Mouse (Mus musculus) stomach, embryonic 16.5 days (tissue): ENCODE measurements around the gene Ebf4. TPM values are rescaled to one million over a fixed set of nuclear protein-coding genes. Genes with fewer than 3 reads are reported as not detected.

Source experiments
- ATAC-seq: fragments of 200-750 bp; cut with Nextera tagmentation; 2 replicates; pipeline ENCODE4 v1.8.0; 2017; ENCODE audit warnings: moderate number of reproducible peaks, moderate TSS enrichment; ENCODE audit not compliant: insufficient read depth, low FRiP score
- H3K27ac ChIP-seq: fragments of 300-500 bp; sonication (generic); 2 replicates; pipeline ENCODE4 v1.5.1; 2014; ENCODE audit warnings: low read length
- H3K27me3 ChIP-seq: fragments of 300-500 bp; sonication (generic); 2 replicates; pipeline ENCODE4 v1.6.1; 2014; ENCODE audit warnings: low read length, control low read depth, mixed read lengths; ENCODE audit not compliant: control insufficient read depth, insufficient read depth
- H3K36me3 ChIP-seq: fragments of 300-500 bp; sonication (generic); 2 replicates; pipeline ENCODE4 v1.6.1; 2014; ENCODE audit warnings: low read length; ENCODE audit not compliant: control insufficient read depth, insufficient read depth
- H3K4me1 ChIP-seq: fragments of 300-500 bp; sonication (generic); 2 replicates; pipeline ENCODE4 v1.6.1; 2014; ENCODE audit warnings: low read length, control low read depth, mixed read lengths; ENCODE audit not compliant: control insufficient read depth, insufficient read depth
- H3K4me2 ChIP-seq: fragments of 300-500 bp; sonication (generic); 2 replicates; pipeline ENCODE4 v1.6.1; 2014; ENCODE audit warnings: low read depth, low read length, mixed read lengths
- H3K4me3 ChIP-seq: fragments of 300-500 bp; sonication (generic); replicated peaks from 2 replicates; pipeline ENCODE4 v1.5.1; 2014; ENCODE audit warnings: mild to moderate bottlenecking, low read length
- H3K9ac ChIP-seq: fragments of 300-500 bp; sonication (generic); 2 replicates; pipeline ENCODE4 v1.6.1; 2014; ENCODE audit warnings: low read length
- H3K9me3 ChIP-seq: fragments of 300-500 bp; sonication (generic); replicated peaks from 2 replicates; pipeline ENCODE4 v1.6.1; 2016; ENCODE audit warnings: low read length, control low read depth; ENCODE audit not compliant: control insufficient read depth
- WGBS: fragments of 180-500 bp; shearing (Covaris S2); extraction: QIAGEN DNeasy Blood & Tissue Kit; methylation state at CpG from one replicate; pipeline ENCODE4 v1.1.7; 2014; 5-methylcytosine and 5-hydroxymethylcytosine counted together
- polyA plus RNA-seq: library from polyadenylated mRNA; unstranded; fragments of >200 nt; fragmentation: Nextera tagmentation; extraction: Ambion mirVana; gene quantifications from 2 replicates; pipeline ENCODE4 v1.2.1, GENCODE M21; 2015

The Ebf4 gene
- polyA plus RNA-seq, 1 experiment from 2014 or later: 1.4 TPM

GRCm38 (mm10) chr2:130406178-130406577 lies 111.2 kb downstream of the Ebf4 start, which contains the start of gene Tmem239:
Gene Tmem239 (plus strand): TSS chr2:130406478.
- no peak for ATAC-seq
- no peaks in the 10 kb centered on the region for H3K9me3 ChIP-seq

DNA sequence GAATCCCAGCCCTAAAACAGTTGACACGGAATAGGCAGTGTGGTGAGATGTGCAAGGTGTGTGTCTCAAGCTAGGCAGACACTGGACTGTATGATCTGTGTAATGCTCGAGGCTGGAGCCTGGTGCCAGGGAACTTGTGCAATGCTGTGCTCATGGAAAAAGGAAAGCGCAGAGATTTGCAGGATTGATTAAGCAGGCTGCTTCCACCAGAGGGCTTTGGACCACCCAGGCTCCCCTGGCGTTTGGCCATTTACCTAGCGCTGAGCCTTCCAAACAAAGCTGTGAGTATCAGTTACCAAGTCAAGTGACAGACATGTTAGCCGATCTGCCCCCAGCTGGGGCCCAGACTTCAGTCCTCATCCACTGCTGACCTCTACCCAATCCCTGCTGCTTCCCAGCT lies 113.2 kb downstream of the Ebf4 start:
- no peaks in the 10 kb centered on the region for H3K27me3 ChIP-seq
- H3K4me3 ChIP-seq: no peak overlapping the region
- no peaks in the 10 kb centered on the region for H3K9me3 ChIP-seq
- no peak overlapping the region for H3K4me2 ChIP-seq
- H3K4me1 ChIP-seq: 0 out of 2 replicates have a peak, but pooled peaks cover 8% of the 10 kb centered on the region
- no peak overlapping the region for H3K9ac ChIP-seq
- ATAC-seq: 0 out of 2 replicates have a peak, but pooled peaks have one; percentile 27
- H3K27ac ChIP-seq: no peak overlapping the region
- WGBS: 8% methylated on average over 6 of the region's 6 CpGs
- H3K36me3 ChIP-seq: no peaks in the 10 kb centered on the region

More at GRCm38 (mm10) chr2:130406178-130406577, 111.2 kb downstream of the Ebf4 start, which contains the start of gene Tmem239:
- no peaks in the 10 kb centered on the region for H3K36me3 ChIP-seq
- H3K27ac ChIP-seq: no peak within 1 kb of the TSS
- no peaks in the 10 kb centered on the region for H3K27me3 ChIP-seq
- no peak within 1 kb of the TSS for H3K9ac ChIP-seq
- H3K4me3 ChIP-seq: no peak within 1 kb of the TSS
- no peak within 1 kb of the TSS for H3K4me2 ChIP-seq
- WGBS: 76% methylated on average over 2 of the region's 2 CpGs
- H3K4me1 ChIP-seq: 0 out of 2 replicates have a peak, but pooled peaks cover 8% of the 10 kb centered on the region

GRCm38 (mm10) chr2:130411558-130412495 lies 116.9 kb downstream of the Ebf4 start:
- peak; percentile 78; the same call in 1 of the 2 replicates for ATAC-seq
- H3K27ac ChIP-seq: no peak overlapping the region
- H3K27me3 ChIP-seq: no peaks in the 10 kb centered on the region
- no peak overlapping the region for H3K9ac ChIP-seq
- no peak overlapping the region for H3K4me3 ChIP-seq
- no peaks in the 10 kb centered on the region for H3K9me3 ChIP-seq
- H3K4me1 ChIP-seq: 0 out of 2 replicates have a peak, but pooled peaks cover 8% of the 10 kb centered on the region
- no peak overlapping the region for H3K4me2 ChIP-seq
- H3K36me3 ChIP-seq: no peaks in the 10 kb centered on the region
- WGBS: 38% methylated on average over 16 of the region's 16 CpGs

DNA sequence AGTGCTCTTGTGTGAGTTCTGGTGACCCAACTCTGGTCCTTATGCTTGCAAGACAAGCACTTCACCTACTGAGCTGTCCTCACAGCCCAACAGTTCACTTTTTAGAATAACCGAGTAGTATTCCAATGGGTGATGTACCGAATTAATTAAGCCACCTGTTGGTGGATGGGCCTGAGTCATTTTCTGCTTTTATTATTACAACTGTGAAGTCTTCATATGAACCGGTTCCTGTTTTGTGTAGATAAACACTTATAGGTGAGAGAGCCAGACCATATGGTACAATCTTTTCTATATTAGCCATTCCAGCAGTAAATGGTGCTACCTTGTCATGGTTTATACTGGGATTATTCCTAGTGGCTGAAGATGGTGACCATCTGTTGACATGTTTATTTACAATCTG lies 117.8 kb downstream of the Ebf4 start:
- Histone ChIP-seq H3K4me1 (0 out of 2 replicates have a peak, but pooled peaks cover 7% of the 10 kb centered on the region), H3K4me3 (no peak overlapping the region), H3K27me3 (no peaks in the 10 kb centered on the region), H3K9ac (no peak overlapping the region), H3K4me2 (no peak overlapping the region), H3K9me3 (no peaks in the 10 kb centered on the region), H3K27ac (no peak overlapping the region), H3K36me3 (no peaks in the 10 kb centered on the region)
- no peak for ATAC-seq
- 66% methylated on average over 3 of the region's 3 CpGs for WGBS

- Histone ChIP-seq H3K4me3 (no peak overlapping the region), H3K36me3 (no peaks in the 10 kb centered on the region), H3K27me3 (no peaks in the 10 kb centered on the region), H3K9ac (no peak overlapping the region), H3K27ac (no peak overlapping the region), H3K4me1 (no peaks in the 10 kb centered on the region), H3K4me2 (no peak overlapping the region), H3K9me3 (no peaks in the 10 kb centered on the region)
- 72% methylated on average over 6 of the region's 6 CpGs for WGBS
- ATAC-seq: no peak
Measured at GRCm38 (mm10) chr2:130414094-130414856, 119.3 kb downstream of the Ebf4 start.

Other genes starting within 250 kb of the Ebf4 start
- gene Tgm6, start 182.8 kb upstream of the Ebf4 start, polyA plus RNA-seq: not detected in 2 replicates
- 475 and 486 TPM in 2 replicates for gene Snrpb, start 115.8 kb upstream of the Ebf4 start, polyA plus RNA-seq
- gene Tmc2, start 100.0 kb upstream of the Ebf4 start, polyA plus RNA-seq: not detected in 2 replicates
- 221 and 222 TPM in 2 replicates for gene Nop56, start 20.7 kb upstream of the Ebf4 start, polyA plus RNA-seq
- gene Idh3b, start 10.6 kb upstream of the Ebf4 start, polyA plus RNA-seq: 185 and 187 TPM in 2 replicates
- 53.5 and 56.4 TPM in 2 replicates for gene Cpxm1, start 102.4 kb downstream of the Ebf4 start, polyA plus RNA-seq
- gene Gm28372, start 110.1 kb downstream of the Ebf4 start, polyA plus RNA-seq: not detected in 2 replicates
- gene 1700020A23Rik, start 110.1 kb downstream of the Ebf4 start, polyA plus RNA-seq: not detected in 2 replicates
- not detected in 2 replicates for gene Tmem239, start 111.3 kb downstream of the Ebf4 start, polyA plus RNA-seq
- gene Vps16, start 129.2 kb downstream of the Ebf4 start, polyA plus RNA-seq: 83.2 and 93.8 TPM in 2 replicates
- gene Pced1a, start 129.5 kb downstream of the Ebf4 start, polyA plus RNA-seq: 16.1 and 16.4 TPM in 2 replicates
- gene Ptpra, start 155.1 kb downstream of the Ebf4 start, polyA plus RNA-seq: 68.4 and 70.8 TPM in 2 replicates